Mouse (Mus musculus): Measurements from ENCODE around the gene Hpgds. TPM values are rescaled to one million over a fixed set of nuclear protein-coding genes. Genes with fewer than 3 reads are reported as not detected.

Gene Hpgds
- total RNA-seq, 1 experiment from 2014 or later: 1.1 TPM

Other genes with a start within 250 kb of the Hpgds start
- 41.7 and 43.5 TPM in 2 replicates for gene Smarcad1, start 102.3 kb downstream of the Hpgds start, total RNA-seq (2021)
- not detected in 2 replicates for gene C130060K24Rik, start 236.2 kb upstream of the Hpgds start, total RNA-seq (2021)